9 mouse cellular contexts compared by ENCODE assay signal in the genomic region with DNA sequence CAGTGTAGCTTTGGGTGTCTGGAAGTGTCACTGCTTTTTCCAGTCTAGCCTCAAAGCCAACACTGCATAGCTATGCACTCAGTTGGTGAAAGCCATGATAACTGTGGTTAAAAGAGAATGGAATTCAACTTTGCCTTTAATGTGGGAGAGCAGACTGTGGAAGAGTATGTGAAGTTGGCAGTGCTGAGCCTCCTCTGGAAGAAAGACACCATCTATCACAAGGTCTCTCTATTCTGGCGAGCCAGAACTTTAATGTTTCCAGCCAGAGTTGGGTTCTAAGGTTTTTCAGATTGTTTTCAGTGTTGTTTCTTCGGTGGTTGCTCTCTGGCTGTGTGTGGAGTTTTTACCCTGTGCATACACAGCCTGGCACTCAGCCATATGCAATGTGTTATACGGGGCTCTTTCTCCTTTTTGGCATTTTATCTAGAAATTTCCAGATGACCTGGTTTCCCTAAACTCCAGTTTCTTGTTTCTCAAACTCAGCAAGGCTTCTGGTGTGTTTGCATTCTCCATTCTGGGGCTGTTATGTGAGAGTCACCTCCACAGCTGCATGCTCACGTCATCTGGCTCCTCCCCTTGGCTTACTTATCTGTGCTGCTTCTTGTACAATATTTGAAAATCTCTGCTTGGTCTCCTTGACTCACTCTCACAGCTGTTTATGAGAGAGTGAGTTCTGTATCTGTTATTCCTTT. TPM values are rescaled to one million over a fixed set of nuclear protein-coding genes. Genes with fewer than 3 reads are reported as not detected.
DNase-seq lines count a peak whose midpoint lies in the region; ATAC-seq and TF ChIP-seq lines count a peak whose summit lies in the region.
"Had no signal": no experiment of that assay in that cellular context is flagged by ENCODE, and none has a peak within 500 bp of the region (broad histone marks: within the 10 kb centered on the region; RNA-seq: fewer than 3 reads in every experiment).

No protein-coding gene starts in this region.

- no peaks in the 10 kb centered on the region for H3K36me3 ChIP-seq in liver, embryonic 11.5 days (ENCODE audit: control insufficient read depth, insufficient read depth, low read length)
- no peaks in the 10 kb centered on the region for H3K36me3 ChIP-seq in forebrain, embryonic 12.5 days (replicated peaks)
- H3K36me3 ChIP-seq: hindbrain, embryonic 15.5 days; midbrain, embryonic 12.5 days had no signal

- intact Hi-C loops in gastrocnemius, adult 2 months (cut with DNase I): no loop called here

- H3K9ac ChIP-seq in liver, embryonic 11.5 days (ENCODE audit: low read depth, low read length): no peak overlapping the region
- no peak overlapping the region for H3K9ac ChIP-seq in forebrain, embryonic 12.5 days
- H3K9ac ChIP-seq: hindbrain, embryonic 15.5 days; midbrain, embryonic 12.5 days had no signal

- WGBS in liver, embryonic 11.5 days: 58% methylated on average over 4 of the region's 4 CpGs
- WGBS in forebrain, embryonic 12.5 days: 76% methylated on average over 4 of the region's 4 CpGs

- ATAC-seq in liver, embryonic 11.5 days (replicated peaks; ENCODE audit: low FRiP score): no peak
- no peak for ATAC-seq in forebrain, embryonic 12.5 days (ENCODE audit: low FRiP score)

- DNase-seq in layer of hippocampus, adult 2 months (ENCODE audit: low spot score in 2 of 2): no peak
- DNase-seq in layer of hippocampus, adult 9-11 months: no peak
- DNase-seq in brain, adult 2 months (ENCODE audit: low read depth, low spot score): peak; percentile 66
- DNase-seq in gastrocnemius, adult 2 months: peak; percentile 69
- peak; percentile 32 for DNase-seq in lung, postnatal 14 days
- no peak for DNase-seq in liver, embryonic 11.5 days (ENCODE audit: low spot score)

- H3K4me1 ChIP-seq in liver, embryonic 11.5 days (replicated peaks; ENCODE audit: control insufficient read depth, insufficient read depth, low read length): no peaks in the 10 kb centered on the region
- no peaks in the 10 kb centered on the region for H3K4me1 ChIP-seq in forebrain, embryonic 12.5 days
- H3K4me1 ChIP-seq: hindbrain, embryonic 15.5 days; midbrain, embryonic 12.5 days had no signal

- no peaks in the 10 kb centered on the region for H3K27me3 ChIP-seq in liver, embryonic 11.5 days (replicated peaks; ENCODE audit: control insufficient read depth, insufficient read depth, low read length)
- no peaks in the 10 kb centered on the region for H3K27me3 ChIP-seq in forebrain, embryonic 12.5 days
- H3K27me3 ChIP-seq: hindbrain, embryonic 15.5 days; midbrain, embryonic 12.5 days had no signal

- no peak for TF ChIP-seq CTCF in layer of hippocampus, adult 2 months (conservative IDR thresholded peaks at IDR 0.05)
- no peak for TF ChIP-seq CTCF in gastrocnemius, adult 2 months (IDR thresholded peaks at IDR 0.05)

- H3K4me3 ChIP-seq in layer of hippocampus, adult 2 months: no peak overlapping the region
- H3K4me3 ChIP-seq in gastrocnemius, adult 2 months: no peak overlapping the region
- H3K4me3 ChIP-seq in liver, embryonic 11.5 days (ENCODE audit: low read depth, low read length): no peak overlapping the region
- no peak overlapping the region for H3K4me3 ChIP-seq in forebrain, embryonic 12.5 days (replicated peaks)
- H3K4me3 ChIP-seq: hindbrain, embryonic 15.5 days; midbrain, embryonic 12.5 days had no signal

- H3K4me2 ChIP-seq in liver, embryonic 11.5 days: no peak overlapping the region
- no peak overlapping the region for H3K4me2 ChIP-seq in forebrain, embryonic 12.5 days
- H3K4me2 ChIP-seq: hindbrain, embryonic 15.5 days; midbrain, embryonic 12.5 days had no signal

- peak overlapping the region; percentile 33; the same call in 1 of the 2 replicates for H3K27ac ChIP-seq in layer of hippocampus, adult 2 months
- H3K27ac ChIP-seq in gastrocnemius, adult 2 months: peak overlapping the region; percentile 68
- no peak overlapping the region for H3K27ac ChIP-seq in liver, embryonic 11.5 days (ENCODE audit: low read depth, low read length)
- H3K27ac ChIP-seq in forebrain, embryonic 12.5 days: no peak overlapping the region
- H3K27ac ChIP-seq: hindbrain, embryonic 15.5 days; midbrain, embryonic 12.5 days had no signal

- no peaks in the 10 kb centered on the region for H3K9me3 ChIP-seq in liver, embryonic 11.5 days (ENCODE audit: control insufficient read depth, low read length)
- H3K9me3 ChIP-seq in forebrain, embryonic 12.5 days: no peaks in the 10 kb centered on the region
- H3K9me3 ChIP-seq: hindbrain, embryonic 15.5 days; midbrain, embryonic 12.5 days had no signal

RNA-seq across cellular contexts. Expression of gene Dtl, which starts 47.3 kb away (rescaled TPM):
- 1 to 10 TPM in 1 of 2 experiments, under 1 TPM in 1; 0.61 to 1.1 TPM for total RNA-seq in layer of hippocampus, adult 2 months (2021)
- under 1 TPM in 1 of 2 experiments, not detected in 1; 0.11 TPM for total RNA-seq in gastrocnemius, adult 2 months (2021)
- polyA plus RNA-seq in liver, embryonic 11.5 days (2014; fragmentation: Nextera tagmentation; extraction: Ambion mirVana): 70.9 and 79.9 TPM in 2 replicates
- polyA plus RNA-seq in forebrain, embryonic 12.5 days (2016; fragmentation: Nextera tagmentation; extraction: Ambion mirVana): 74.5 and 77.3 TPM in 2 replicates

RNA-seq across cellular contexts. Expression of gene Ints7, which starts 47.4 kb away (rescaled TPM):
- total RNA-seq in layer of hippocampus, adult 2 months (2021): 10 to 100 TPM; 23.2 to 25.8 TPM
- 1 to 10 TPM; 6.7 to 7.2 TPM for total RNA-seq in gastrocnemius, adult 2 months (2021)
- polyA plus RNA-seq in liver, embryonic 11.5 days (2014; fragmentation: Nextera tagmentation; extraction: Ambion mirVana): 54.1 and 57.6 TPM in 2 replicates
- 77.4 and 78.7 TPM in 2 replicates for polyA plus RNA-seq in forebrain, embryonic 12.5 days (2016; fragmentation: Nextera tagmentation; extraction: Ambion mirVana)

Comparison
In these comparisons a context has a peak if more than half of its experiments do, and no peak if none do; other contexts are left out.
1. DNase-seq: peak in brain, adult 2 months (single experiment), gastrocnemius, adult 2 months (single experiment) and lung, postnatal 14 days (single experiment); none in layer of hippocampus, adult 2 months (0 of 2), layer of hippocampus, adult 9-11 months (single experiment) and liver, embryonic 11.5 days (single experiment).
2. H3K27ac ChIP-seq: peak in layer of hippocampus, adult 2 months (single experiment) and gastrocnemius, adult 2 months (single experiment); none in liver, embryonic 11.5 days (single experiment) and forebrain, embryonic 12.5 days (single experiment).